Mouse (Mus musculus): ENCODE data around the gene Col23a1.

GRCm38 (mm10) chr11:51442599-51442998 lies 152.9 kb downstream of the Col23a1 start:
- TF ChIP-seq POLR2AphosphoS2 (IDR thresholded peaks at IDR 0.05; ENCODE audit: insufficient read length, low read depth) (no peak), POLR2A (IDR thresholded peaks at IDR 0.05; ENCODE audit: insufficient read length, low read depth) (no peak), TCF12 (IDR thresholded peaks at IDR 0.05; ENCODE audit: insufficient read depth, poor library complexity, severe bottlenecking) (peak; percentile 90), TCF3 (IDR thresholded peaks at IDR 0.05; ENCODE audit: insufficient read length, low read depth) (peak; percentile 98), MYOD1 (IDR thresholded peaks at IDR 0.05; ENCODE audit: control insufficient read depth in 1 of 3, insufficient read length in 2 of 3, low read depth in 2 of 3) (peak; percentile 92 to 100 (median 99))

Measured in myocyte (in vitro differentiated cells).